Mouse (Mus musculus) forebrain, postnatal 0 days (tissue): ENCODE measurements around the gene Hist3h2ba. TPM values are rescaled to one million over a fixed set of nuclear protein-coding genes. Genes with fewer than 3 reads are reported as not detected.
"Not testable (repeated sequence)": the region's sequence is repeated elsewhere in the genome, so short reads cannot be mapped to it uniquely, and the experiment has no call there.

Source experiments
- ATAC-seq: fragments of 200-750 bp; cut with Nextera tagmentation; 2 replicates; pipeline ENCODE4 v1.8.0; 2017; ENCODE audit warnings: mild to moderate bottlenecking, moderate library complexity
- DNase-seq: peaks from one replicate; pipeline ENCODE4 v3.0.0-alpha.2; 2015
- H3K27ac ChIP-seq: fragments of 300-500 bp; sonication (generic); 2 replicates; pipeline ENCODE4 v1.5.1; 2014; ENCODE audit warnings: low read depth, mild to moderate bottlenecking, antibody characterized with exemption, low read length, moderate library complexity, mixed read lengths
- H3K27me3 ChIP-seq: fragments of 300-500 bp; sonication (generic); 2 replicates; pipeline ENCODE4 v1.6.1; 2014; ENCODE audit warnings: mild to moderate bottlenecking, low read length, mixed read lengths; ENCODE audit not compliant: insufficient read depth
- H3K36me3 ChIP-seq: fragments of 300-500 bp; sonication (generic); 2 replicates; pipeline ENCODE4 v1.6.1; 2014; ENCODE audit warnings: mild to moderate bottlenecking, moderate library complexity; ENCODE audit not compliant: insufficient read depth
- H3K4me1 ChIP-seq: fragments of 300-500 bp; sonication (generic); 2 replicates; pipeline ENCODE4 v1.6.1; 2014; ENCODE audit warnings: antibody characterized with exemption; ENCODE audit not compliant: insufficient read depth
- H3K4me2 ChIP-seq: fragments of 300-500 bp; sonication (generic); 2 replicates; pipeline ENCODE4 v1.6.1; 2014; ENCODE audit warnings: low read depth, mild to moderate bottlenecking, moderate library complexity
- H3K4me3 ChIP-seq: fragments of 300-500 bp; sonication (generic); 2 replicates; pipeline ENCODE4 v1.5.1; 2014; ENCODE audit warnings: low read depth, low read length, mixed read lengths
- H3K9ac ChIP-seq: fragments of 300-500 bp; sonication (generic); 2 replicates; pipeline ENCODE4 v1.6.1; 2014; ENCODE audit warnings: mild to moderate bottlenecking
- H3K9me3 ChIP-seq: fragments of 300-500 bp; sonication (generic); 2 replicates; pipeline ENCODE4 v1.6.1; 2016; ENCODE audit warnings: low read length
- CTCF ChIP-seq: sonication (generic); IDR thresholded peaks from 2 replicates; pipeline ENCODE4 v1.5.1; 2016; ENCODE audit warnings: antibody characterized with exemption, control low read depth, low read depth
- WGBS: fragments of 180-500 bp; shearing (Covaris S2); extraction: QIAGEN DNeasy Blood & Tissue Kit; methylation state at CpG from one replicate; pipeline ENCODE4 v1.1.7; 2014; 5-methylcytosine and 5-hydroxymethylcytosine counted together
- polyA plus RNA-seq: library from polyadenylated mRNA; unstranded; fragments of >200 nt; fragmentation: Nextera tagmentation; extraction: Ambion mirVana; gene quantifications from 2 replicates; pipeline ENCODE4 v1.2.1, GENCODE M21; 2015
- total RNA-seq: library from RNA; depleted of rRNA; stranded (reverse); fragments of >200 nt; gene quantifications from 2 replicates; pipeline ENCODE4 v1.2.3, GENCODE M21; 2014

Gene Hist3h2ba
- total and polyA plus RNA-seq, 2 experiments from 2014 or later: 111 to 446 TPM

- 44% methylated on average over 5 of the region's 5 CpGs for WGBS
Observed at GRCm38 (mm10) chr11:58951210-58951609, 2.5 kb downstream of the Hist3h2ba start.

GRCm38 (mm10) chr11:58953351-58954169 lies 4.8 kb downstream of the Hist3h2ba start:
- Histone ChIP-seq H3K9me3 (no peaks in the 10 kb centered on the region), H3K4me1 (peaks cover 26% of the 10 kb centered on the region), H3K36me3 (no peaks in the 10 kb centered on the region; the same call in 1 of the 2 replicates), H3K27me3 (no peaks in the 10 kb centered on the region), H3K27ac (peak overlapping the region; percentile 99), H3K4me3 (peak overlapping the region; percentile 59), H3K4me2 (peak overlapping the region; percentile 85), H3K9ac (peak overlapping the region; percentile 96)
- DNase-seq (peak; percentile 80), ATAC-seq (peak; percentile 17)
- peak; percentile 11; the same call in 1 of the 2 replicates for TF ChIP-seq CTCF
- WGBS: 1% methylated on average over 33 of the region's 33 CpGs

More at GRCm38 (mm10) chr11:58951210-58951609, 2.5 kb downstream of the Hist3h2ba start:
- DNase-seq: no peak
- H3K9ac ChIP-seq: 0 out of 2 replicates have a peak overlapping the region, but pooled peaks have one; percentile 85
- ATAC-seq: no peak
- no peaks in the 10 kb centered on the region for H3K27me3 ChIP-seq
- H3K4me1 ChIP-seq: peaks cover 9% of the 10 kb centered on the region; the same call in 1 of the 2 replicates
- peak overlapping the region; percentile 98 for H3K27ac ChIP-seq
- H3K4me3 ChIP-seq: no peak overlapping the region
- H3K4me2 ChIP-seq: peak overlapping the region; percentile 64
- no peaks in the 10 kb centered on the region for H3K36me3 ChIP-seq
- H3K9me3 ChIP-seq: no peaks in the 10 kb centered on the region
- no peak for TF ChIP-seq CTCF

DNA sequence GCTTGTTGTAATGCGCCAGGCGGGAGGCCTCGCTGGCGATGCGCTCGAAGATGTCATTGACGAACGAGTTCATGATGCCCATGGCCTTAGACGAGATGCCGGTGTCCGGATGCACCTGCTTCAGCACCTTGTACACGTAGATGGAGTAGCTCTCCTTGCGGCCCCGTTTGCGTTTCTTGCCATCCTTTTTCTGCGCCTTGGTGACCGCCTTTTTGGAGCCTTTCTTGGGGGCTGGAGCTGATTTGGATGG lies 5.4 kb downstream of the Hist3h2ba start:
- H3K36me3 ChIP-seq, DNase-seq, H3K27me3 ChIP-seq, H3K9me3 ChIP-seq, ATAC-seq: not testable (repeated sequence)
- Histone ChIP-seq H3K9ac (peak overlapping the region; percentile 96), H3K4me3 (peak overlapping the region; percentile 59), H3K4me1 (peaks cover 26% of the 10 kb centered on the region), H3K27ac (peak overlapping the region; percentile 99), H3K4me2 (peak overlapping the region; percentile 85)
- WGBS: 0% methylated on average over 14 of the region's 17 CpGs

DNA sequence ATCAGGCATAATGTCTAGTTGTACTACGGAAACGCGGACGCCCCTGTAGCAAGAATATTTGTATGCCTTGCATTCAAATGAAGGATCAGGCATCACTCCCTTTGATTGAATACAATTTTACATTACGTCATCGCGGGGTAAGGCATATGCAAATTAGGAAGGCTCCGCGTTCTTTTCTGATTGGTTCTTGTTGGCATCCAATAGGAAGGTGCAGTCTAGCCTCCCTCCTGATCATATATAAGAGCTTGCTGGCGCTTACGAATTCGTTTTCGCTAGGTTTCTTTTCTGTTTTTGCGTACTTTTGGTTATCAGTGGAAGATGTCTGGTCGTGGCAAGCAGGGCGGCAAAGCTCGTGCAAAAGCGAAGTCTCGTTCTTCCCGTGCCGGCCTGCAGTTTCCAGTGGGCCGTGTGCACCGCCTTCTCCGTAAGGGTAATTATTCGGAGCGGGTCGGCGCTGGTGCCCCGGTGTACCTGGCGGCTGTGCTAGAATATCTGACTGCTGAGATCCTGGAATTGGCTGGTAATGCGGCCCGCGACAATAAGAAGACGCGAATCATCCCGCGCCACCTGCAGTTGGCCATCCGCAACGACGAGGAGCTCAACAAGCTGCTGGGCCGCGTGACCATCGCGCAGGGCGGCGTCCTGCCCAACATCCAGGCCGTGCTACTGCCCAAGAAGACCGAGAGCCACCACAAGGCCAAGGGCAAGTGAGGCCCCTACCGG lies 5.9 kb downstream of the Hist3h2ba start, which contains the start of the genes Hist3h2a and Trim17:
Gene Hist3h2a, plus strand, starts transcription at position 266 of the 723 bp plus-strand sequence.
Gene Trim17, plus strand, starts transcription at position 266 of the 723 bp plus-strand sequence.
- peak within 1 kb of the TSS; percentile 59 for H3K4me3 ChIP-seq
- under 1% methylated on average over 49 of the region's 49 CpGs for WGBS

GRCm38 (mm10) chr11:58955143-58955867 lies 6.6 kb downstream of the Hist3h2ba start:
- peak overlapping the region; percentile 75 for H3K9ac ChIP-seq
- H3K4me1 ChIP-seq: peaks cover 29% of the 10 kb centered on the region
- WGBS: under 1% methylated on average over 20 of the region's 20 CpGs
- peak overlapping the region; percentile 85 for H3K4me2 ChIP-seq
- peak; percentile 49 for DNase-seq
- no peaks in the 10 kb centered on the region for H3K9me3 ChIP-seq
- H3K4me3 ChIP-seq: peak overlapping the region; percentile 59
- H3K27me3 ChIP-seq: no peaks in the 10 kb centered on the region
- TF ChIP-seq CTCF: 0 out of 2 replicates have a peak, but pooled peaks have one; percentile 22
- peak overlapping the region; percentile 99 for H3K27ac ChIP-seq
- H3K36me3 ChIP-seq: no peaks in the 10 kb centered on the region; the same call in 1 of the 2 replicates
- no peak for ATAC-seq

More for the DNA sequence above, 5.9 kb downstream of the Hist3h2ba start, which contains the start of the genes Hist3h2a and Trim17:
- DNase-seq: peak; percentile 98
- peak; percentile 88 for ATAC-seq
- Histone ChIP-seq H3K4me2 (peak within 1 kb of the TSS; percentile 85), H3K27me3 (no peaks in the 10 kb centered on the region), H3K9me3 (no peaks in the 10 kb centered on the region), H3K4me1 (peaks cover 29% of the 10 kb centered on the region), H3K36me3 (no peaks in the 10 kb centered on the region; the same call in 1 of the 2 replicates), H3K27ac (peak within 1 kb of the TSS; percentile 99), H3K9ac (peak within 1 kb of the TSS; percentile 96)
- TF ChIP-seq CTCF: peak; percentile 73; the same call in 1 of the 2 replicates

- 10% methylated on average over 8 of the region's 8 CpGs for WGBS
- peak overlapping the region; percentile 85 for H3K4me2 ChIP-seq
- no peak for TF ChIP-seq CTCF
- peak overlapping the region; percentile 75 for H3K9ac ChIP-seq
- ATAC-seq (no peak), DNase-seq (no peak)
- H3K27me3 ChIP-seq: no peaks in the 10 kb centered on the region
- no peaks in the 10 kb centered on the region for H3K9me3 ChIP-seq
- H3K27ac ChIP-seq: 0 out of 2 replicates have a peak overlapping the region, but pooled peaks have one; percentile 99
- peaks cover 24% of the 10 kb centered on the region for H3K4me1 ChIP-seq
- peak overlapping the region; percentile 59 for H3K4me3 ChIP-seq
- no peaks in the 10 kb centered on the region; the same call in 1 of the 2 replicates for H3K36me3 ChIP-seq
Observed at GRCm38 (mm10) chr11:58955868-58956257, 7.1 kb downstream of the Hist3h2ba start.
